Mouse (Mus musculus) gastrocnemius, postnatal 25 days (tissue): ENCODE measurements at regions not wholly inside any gene's neighbourhood (a gene's known extent, or its start where the extent isn't known, plus 50 kb on each side); places are given as distances from the start of the nearest gene placed in this dataset.
A peak's percentile ranks its signal among the peaks of the same experiment; 100 is the strongest.

Experiments
- DNase-seq: peaks from one replicate; pipeline ENCODE4 v3.0.0; 2022

DNA sequence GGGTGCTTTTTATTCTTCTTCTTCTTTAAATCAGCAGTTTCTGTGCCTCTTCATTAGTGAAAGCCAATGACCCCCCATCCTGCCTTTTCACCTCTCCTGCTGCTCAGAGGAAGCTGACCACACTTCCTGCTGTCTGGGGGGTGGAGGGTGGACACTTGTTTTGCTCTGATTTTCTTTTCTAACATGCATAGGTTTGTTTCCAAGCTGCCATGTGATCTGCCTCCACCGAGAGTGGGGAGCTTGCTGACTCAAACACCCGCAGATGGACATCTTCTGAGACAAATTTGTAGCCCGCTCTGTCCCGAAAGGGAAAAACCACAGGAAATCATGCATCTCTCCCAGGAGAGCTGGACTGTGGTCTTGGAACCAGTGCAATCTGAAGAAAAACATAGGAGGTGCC is 141.3 kb downstream of the Gm826 start:
- no peak for DNase-seq

DNA sequence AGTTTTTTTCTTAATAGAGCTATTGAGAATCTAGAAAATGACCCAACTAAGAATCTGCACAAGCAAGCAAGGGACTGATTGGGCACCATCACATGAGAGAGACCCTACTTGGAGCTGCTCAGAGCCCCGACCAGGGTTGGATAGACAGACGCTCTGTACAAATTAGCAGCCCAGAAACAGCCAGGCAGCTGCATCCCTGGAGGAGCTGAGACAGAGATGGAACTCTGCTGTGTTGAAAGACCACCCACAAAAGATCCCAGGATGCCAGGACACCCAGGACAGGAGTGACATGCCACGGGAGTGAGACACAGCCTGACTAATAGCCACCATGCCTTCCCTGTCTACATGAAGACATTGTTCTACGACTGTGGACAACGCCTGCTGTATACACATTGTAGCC is 147.9 kb downstream of the Gm826 start:
- DNase-seq, result no peak

DNA sequence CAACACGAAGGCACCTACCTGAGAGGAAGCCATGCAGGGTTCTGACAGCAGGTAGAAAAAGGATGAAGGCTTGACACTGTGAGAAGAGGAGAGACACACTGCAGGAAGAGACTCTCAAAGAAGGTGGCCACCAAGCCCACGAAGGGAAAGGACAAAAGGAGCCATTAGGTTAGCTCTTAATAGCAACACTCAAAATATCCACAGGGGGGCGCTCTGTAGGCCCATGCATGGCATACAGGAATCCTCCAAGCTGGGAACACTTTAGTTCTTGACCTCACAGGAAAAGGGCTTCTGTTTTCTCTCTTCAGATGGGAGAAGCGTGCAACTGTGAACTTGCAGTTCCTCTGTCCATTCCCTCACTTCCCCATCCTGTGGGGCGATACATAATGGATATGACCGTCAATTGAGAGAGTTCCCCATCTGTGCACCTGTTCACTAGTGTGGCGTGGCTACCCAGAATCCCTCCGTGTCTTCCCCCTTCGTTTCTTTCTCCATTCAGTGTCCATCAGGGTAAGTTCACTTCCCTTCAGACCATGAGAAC is 162.9 kb downstream of the Gm826 start:
- no peak for DNase-seq

DNA sequence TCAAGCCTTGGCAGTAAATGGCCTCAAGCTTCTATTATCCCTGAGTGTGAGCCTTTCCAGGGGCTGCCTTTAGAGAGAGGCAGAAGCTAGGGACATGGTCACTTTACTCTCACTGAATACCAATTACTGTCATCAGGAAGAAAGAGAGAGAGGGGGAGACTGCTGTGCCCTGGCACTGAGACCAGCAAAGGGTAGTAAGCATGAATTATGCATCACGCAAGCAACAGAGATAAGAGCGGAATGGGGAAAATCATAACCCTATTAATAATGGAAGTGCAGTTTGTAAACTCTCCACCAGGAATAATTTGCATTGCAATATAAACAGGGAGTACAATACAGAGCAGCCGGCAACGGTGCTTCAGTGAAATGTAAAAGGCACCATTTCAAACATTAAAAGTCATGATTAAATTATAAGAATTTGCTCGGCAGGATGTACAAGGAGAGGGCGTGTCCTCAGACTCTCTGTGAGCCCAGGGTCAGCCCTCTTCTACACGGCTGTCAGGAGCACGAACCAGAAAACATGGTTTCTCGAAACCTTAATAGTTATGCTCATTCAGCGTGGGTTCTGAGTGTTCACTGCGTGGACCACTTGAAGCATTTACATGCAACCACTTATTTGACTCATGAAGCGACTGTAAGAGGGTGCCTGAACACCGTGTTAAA is 175.2 kb downstream of the Gm826 start:
- DNase-seq, result no peak

DNA sequence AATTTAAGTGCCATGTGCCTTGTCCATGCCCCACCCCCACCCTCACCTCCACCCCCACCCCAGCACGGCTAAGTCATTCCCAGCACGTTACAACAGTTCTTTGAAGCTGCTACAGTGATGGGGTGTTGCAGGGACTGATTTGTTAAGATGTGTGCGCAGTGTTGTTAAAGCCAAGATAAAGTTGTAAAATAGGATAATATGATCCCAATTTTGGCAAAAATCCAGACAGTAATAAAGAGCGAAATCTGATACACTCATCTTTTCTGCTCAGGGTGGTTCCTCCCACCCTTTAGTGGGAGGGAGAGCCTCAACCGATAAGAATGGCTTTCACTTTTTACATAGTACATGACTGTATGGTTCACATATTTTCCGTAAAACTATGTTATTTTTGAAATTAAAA is 180.2 kb downstream of the Gm826 start:
- DNase-seq, result no peak

DNA sequence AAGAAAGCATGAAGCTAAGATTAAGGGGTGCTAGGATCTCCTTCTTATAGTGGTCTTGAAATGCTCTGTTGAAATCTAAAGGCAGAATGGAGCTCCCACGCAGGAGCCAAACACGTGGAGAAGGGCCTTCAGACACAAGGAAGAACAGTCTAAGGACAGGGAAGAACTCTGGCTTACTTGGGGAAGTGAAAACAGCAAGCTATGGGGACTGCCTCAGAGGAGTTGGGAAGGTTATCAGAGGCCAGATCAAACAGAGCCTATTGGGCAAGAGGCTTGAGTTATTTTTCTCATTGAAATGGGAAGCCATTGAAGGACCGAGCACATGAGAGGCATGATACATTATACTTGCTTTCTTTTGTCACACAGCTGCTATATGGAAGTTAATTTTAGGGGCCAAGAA is 181.9 kb downstream of the Gm826 start:
- DNase-seq, result no peak

DNA sequence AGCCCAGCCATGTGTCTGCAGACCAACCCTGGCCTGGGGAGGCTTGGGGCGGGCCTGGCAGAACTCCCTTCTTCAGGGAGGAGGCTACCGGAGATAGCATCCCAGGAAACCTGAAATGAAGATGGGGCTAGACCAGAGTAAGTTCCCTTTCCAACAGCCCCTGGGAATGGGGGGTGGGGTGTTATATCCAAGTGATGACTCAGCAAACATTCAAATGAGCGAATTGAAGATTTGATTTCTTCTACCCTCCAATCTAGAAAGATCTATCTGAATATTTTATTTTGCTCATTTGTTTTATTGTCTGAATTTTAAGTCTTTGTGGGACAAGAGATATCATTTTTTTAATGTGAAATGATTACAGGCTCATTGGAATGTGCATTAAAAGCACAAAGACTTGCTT is 185.0 kb downstream of the Gm826 start:
- no peak for DNase-seq

DNA sequence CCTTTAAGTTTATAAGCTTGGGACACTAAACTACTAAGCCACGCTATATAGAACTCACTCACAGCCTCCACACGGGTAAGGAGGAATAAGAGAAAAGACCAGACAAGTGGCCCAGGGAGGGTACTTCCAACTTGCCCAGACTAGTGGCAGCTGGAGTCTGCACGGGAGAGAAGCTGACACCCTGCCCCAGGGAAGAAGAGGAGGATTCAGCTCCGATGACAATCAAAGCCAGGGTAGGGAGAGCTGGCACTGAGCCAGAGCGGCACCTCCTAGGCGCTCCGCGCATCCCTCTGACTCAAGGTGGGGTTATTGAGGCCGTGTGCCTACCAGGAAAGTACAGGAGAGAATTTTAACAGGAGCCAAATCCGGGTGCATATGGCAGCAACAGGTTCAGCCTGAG is 185.4 kb downstream of the Gm826 start:
- no peak for DNase-seq

DNA sequence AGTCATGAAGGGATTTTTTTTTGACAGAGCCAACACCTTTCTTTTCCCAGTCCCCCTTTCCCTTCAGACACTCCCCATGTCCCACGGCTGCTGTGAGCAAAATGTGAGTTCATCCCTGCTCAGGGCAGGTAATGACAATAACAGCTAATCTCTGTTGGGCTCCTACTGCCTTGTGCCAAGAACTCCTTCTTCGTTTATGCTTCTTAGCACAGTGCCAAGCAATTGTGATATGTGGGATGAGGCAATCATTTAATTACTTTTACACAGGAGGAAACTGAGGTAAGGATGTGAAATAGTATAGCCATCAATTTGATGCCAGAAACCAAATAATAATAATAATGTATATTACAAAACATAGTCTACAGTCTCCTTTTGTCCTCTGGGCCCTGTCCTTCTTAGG is 185.9 kb downstream of the Gm826 start:
- no peak for DNase-seq

DNA sequence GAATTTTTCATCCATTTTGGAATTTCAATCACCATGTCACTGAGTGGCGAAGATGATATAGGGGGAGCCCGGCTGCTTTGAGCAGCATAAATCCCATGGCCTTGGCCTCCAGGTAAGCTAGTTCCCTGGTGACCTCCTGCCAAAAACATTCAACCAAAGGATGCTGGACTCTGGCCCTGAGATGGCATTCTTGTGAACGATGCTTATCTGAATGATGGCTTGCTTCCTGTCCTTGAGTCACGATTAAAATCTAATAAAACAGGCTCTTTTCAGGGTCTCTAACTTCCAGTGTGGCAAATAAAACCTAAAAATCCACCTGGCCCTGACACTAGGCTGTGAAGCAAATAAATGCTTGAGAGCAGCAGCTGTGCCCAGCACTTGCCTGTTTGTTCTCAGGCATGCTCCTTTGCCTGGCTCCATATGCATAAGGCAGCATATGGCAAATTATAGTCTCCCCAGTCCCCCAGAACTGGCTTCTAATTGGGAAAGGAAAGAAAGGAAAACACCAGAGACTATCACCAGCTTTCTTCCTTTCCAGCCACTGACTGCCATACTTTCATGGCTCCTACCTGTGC is 193.7 kb downstream of the Gm826 start:
- DNase-seq, result no peak

DNA sequence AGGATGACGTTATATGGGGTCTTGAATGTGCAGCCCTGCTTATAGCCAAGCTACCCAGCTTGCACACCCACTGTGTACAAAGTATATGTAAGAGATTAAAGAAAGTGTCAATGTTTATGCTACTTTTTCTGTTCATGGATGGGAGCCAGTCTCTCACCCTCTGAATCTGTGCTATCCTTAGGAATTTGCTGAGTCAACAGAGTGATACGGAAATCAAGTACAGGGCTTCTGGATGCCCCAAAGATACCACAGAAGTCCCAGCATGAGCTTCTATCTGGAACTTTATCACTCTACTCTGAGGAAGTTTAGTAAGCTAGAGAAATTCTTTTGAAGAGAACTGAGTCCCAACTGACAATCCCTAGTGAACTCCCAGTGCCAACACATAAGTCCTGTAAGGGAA is 195.9 kb downstream of the Gm826 start:
- DNase-seq, result no peak

DNA sequence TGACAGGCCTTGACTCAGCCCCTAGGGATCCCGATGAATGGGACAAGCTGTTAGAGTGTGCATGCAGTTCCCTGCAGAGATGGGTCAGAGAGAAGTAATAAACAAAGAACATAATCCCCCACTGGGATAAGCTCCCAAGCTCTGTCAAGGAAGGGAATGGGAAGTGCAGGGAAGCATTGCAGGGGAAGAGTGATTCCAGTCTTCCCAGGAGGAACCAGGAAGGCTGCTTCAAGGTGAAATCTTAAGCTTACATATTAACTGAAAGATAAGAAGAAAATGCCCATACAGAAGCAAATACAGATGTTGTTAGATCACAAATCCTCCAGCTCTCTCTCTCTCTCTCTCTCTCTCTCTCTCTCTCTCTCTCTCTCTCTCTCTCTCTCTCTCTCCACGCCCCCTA is 202.2 kb downstream of the Gm826 start:
- no peak for DNase-seq

DNA sequence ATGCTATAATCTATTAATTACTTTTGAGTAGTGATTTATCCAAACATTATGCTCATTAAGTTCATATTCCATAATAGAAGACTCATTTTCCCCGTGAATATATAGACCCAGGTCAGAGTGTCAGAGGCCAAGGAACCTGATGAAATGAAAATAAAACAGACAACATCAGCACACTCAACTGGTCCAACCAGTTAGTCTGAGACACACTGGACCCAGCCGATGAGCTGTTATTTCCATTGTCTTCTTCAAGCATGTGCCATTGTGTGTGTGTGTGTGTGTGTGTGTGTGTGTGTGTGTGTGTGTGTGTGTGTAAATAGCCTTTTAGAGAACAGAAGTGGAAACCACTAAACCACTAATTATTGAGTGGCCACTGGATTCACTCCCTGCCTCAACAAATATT is 202.6 kb downstream of the Gm826 start:
- no peak for DNase-seq

DNA sequence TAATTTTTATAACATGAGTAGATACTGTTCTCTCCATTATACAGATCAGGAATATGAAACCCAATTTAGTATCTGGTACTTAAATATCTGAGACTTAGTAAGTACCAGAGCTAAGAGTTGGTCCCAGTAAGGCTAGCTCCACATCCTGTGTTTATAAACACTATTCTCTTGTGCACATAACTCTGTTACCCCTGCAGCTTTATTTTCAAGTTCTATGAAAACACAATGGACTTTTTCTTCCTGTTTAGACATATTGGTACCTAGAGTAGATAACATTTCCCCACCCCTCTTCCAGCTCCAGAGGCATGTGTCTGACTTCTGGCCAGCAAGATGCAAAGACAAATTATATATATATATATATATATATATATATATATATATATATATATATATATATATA is 216.8 kb downstream of the Gm826 start:
- no peak for DNase-seq

DNA sequence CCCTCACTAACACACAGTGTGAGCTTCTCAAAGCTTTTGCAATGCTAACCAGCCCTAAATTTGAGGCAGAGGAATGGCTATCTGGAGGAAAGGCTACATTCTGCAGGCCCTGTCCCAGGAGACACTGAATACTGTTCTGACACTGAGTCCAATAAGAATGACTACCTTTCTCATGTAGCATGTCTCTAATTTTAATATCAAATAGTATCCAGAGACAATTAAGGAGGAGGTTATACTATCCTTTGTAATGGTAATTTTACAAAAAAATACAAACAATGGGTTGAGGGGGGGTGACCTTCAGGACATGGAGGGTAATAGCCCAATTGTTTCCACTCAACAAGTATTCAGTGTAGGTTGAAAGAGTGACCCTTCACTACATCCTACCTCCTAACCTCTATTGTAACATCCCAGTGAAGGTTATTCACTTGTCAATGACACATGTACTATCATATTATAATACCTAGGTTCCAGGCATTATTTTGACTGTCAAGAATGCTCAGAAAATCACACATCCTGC is 222.7 kb downstream of the Gm826 start:
- no peak for DNase-seq

DNA sequence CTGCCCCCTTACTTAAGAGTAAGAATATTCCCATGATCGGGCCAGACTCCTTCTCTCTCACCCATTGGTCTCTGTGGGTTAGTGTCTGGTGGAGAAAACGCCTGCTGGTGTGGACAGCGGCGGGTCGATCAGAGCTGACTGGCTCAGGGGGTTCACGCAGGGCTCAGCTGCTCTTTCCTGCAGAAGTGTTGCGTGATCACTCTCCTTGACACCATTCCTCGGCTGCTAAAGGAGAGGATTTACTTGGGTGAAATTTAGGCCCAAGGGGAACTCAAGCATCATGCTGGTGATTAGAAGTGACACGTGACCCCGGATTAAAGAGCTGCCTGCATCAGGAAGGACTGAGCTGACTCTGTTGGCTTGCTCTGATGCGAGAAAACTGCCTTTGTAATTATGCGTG is 240.9 kb downstream of the Gm826 start:
- DNase-seq, result no peak

DNA sequence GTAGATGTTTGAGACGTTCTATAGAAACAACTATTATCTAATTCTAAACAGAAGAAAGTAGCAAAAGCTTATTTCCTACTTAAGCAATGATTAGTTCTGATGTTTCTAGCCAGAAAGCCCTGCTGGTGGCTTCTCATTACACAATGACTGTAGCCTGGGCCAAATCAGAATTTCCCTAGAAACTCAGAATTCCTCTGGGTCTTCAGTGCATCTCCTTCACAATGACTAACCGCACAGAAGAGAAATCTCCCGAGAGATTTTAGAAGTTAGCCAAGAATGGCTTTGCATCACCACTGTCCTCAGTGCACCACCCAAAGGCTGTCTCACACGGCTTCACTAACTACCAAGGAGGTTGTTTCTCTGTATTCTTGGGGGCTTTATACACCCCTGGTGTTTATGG is 248.0 kb downstream of the Gm826 start:
- peak; percentile 13 for DNase-seq

DNA sequence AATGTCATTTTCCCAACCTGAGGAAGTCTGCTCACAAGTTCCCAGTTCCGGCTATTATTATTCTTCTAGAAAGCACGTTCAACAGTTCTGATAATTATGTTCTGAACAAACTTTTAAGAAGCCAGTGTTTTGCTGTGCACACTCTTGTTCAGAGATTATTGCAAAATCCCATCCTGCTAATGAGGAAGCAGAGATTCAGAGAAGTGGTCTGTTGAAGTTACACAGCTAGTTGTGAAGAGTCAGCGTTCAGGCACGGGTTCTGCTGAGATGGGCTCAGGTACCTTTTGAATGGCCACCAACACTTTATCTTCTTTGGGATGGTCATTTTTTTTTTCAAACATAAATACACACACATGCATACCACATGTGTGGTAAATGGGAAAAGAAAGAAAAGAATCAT is 250.3 kb downstream of the Gm826 start:
- DNase-seq, result no peak

DNA sequence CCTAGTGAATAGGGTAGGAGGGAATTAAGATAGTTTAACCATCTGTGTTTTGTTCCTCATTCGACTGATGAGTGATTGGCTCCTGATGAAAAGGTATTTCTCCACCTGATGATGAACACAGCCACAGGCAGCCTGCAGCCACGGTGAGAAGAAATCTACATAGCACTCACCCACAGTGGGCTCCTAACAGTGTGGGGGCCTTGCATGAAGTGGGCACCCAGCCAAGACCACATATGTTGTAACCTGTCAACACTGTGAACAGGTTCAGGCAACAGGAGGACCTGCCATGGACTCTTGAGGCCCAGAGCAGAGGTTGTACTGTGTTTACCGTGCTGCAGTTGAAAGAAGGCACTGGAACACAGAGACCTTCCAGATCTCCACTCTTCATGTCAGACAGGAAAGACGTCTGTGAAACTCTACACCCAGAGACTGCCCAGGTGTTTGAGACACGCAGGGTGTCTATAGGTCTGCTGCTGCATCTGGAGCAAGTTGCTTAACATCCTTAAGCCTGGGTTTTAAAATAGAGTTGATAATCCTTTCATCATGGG is 251.8 kb downstream of the Gm826 start:
- no peak for DNase-seq

DNA sequence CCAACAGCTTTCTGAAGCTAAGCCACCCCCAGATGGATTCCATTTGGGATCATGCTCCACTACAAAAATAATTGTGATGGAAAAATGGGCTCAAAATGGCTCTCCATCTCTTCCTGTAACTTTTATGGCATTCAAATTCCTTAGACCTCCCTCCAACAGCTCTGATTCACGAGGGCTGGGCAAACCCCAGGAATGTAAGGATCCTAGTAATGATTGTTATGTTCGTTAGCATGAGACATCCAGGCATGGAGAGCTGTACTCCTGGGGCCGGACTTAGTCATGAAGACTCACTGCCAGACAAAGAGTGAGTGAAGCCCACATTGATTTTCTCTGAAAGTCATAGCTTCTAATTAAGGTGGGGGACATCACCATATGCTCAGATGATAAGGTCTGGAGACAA is 258.3 kb downstream of the Gm826 start:
- no peak for DNase-seq

DNA sequence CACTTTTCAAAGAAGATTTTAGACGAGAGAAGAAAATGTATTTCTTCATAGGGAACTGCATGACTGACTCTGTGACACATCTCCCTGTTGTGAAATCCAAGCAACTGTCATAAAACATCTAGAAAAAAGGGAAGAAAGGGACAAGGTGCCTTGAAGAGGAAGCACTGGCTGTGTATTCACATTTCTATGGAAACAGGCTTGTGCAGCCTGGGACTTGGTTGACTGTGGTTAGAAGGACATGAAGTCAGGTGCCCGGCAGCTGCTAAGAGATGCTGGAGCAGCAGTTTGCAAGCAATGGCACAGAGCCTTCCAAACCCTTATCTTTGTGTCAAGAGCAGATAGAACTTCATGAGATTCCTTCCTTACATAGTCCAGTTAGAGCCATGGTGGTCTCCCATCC is 263.5 kb downstream of the Gm826 start:
- DNase-seq, result no peak

DNA sequence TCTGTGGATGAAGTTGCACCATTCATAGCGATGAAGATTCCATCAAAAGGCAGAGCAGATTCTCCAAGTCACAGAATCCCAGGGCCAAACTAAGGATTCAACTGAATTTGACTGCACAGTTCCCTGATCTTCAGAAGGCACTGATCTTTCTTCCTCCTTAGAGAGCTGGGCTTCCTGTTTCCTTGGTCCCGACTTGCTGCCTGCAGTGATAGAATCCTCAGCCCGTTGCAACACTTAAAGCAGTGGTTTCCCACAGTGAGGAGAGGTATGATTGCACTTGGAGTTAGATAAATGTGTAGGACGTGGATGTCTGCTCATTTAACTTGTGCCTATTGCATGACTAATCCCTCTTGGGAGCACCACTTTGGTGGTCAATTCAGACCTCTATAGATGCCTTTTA is 265.2 kb downstream of the Gm826 start:
- DNase-seq, result no peak

DNA sequence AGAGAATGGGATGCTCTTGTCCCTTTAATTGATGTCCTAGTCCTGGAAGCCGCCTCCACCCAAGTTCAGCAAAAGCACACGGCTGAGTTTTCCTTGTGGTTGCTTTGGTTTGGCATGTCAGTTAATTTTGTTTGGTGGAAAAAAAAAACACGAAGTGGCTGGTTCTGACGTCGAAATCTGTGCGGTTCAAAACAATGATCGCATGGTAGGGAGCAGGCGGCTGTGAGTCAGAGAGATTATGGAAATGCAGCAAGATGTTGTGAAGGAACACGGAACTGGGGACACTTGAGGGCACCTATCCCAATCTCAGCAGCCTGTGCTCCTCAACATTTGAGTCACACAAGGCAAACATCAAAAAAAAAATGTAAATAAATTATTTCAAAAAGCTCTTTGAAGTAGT is 266.1 kb downstream of the Gm826 start:
- DNase-seq, result no peak
